Comparison of ENCODE assay signal across 11 mouse cellular contexts in genomic region chr10:80055891-80056290, GRCm38 (mm10). TPM values are rescaled to one million over a fixed set of nuclear protein-coding genes. Genes with fewer than 3 reads are reported as not detected.
DNase-seq lines count a peak whose midpoint lies in the region; ATAC-seq and TF ChIP-seq lines count a peak whose summit lies in the region.
"Had no signal": no experiment of that assay in that cellular context is flagged by ENCODE, and none has a peak within 500 bp of the region (broad histone marks: within the 10 kb centered on the region; RNA-seq: fewer than 3 reads in every experiment).

No protein-coding gene starts in this region.

- 56% methylated on average over 9 of the region's 10 CpGs for WGBS in liver, embryonic 11.5 days
- 38% methylated on average over 9 of the region's 10 CpGs for WGBS in liver, embryonic 13.5 days (ENCODE audit: insufficient replicate concordance)

- H3K4me1 ChIP-seq in liver, embryonic 11.5 days (replicated peaks; ENCODE audit: control insufficient read depth, insufficient read depth, low read length): peaks cover 31% of the 10 kb centered on the region
- H3K4me1 ChIP-seq in MEL (ENCODE audit: control insufficient read depth in 1 of 2, insufficient read depth in 2 of 2, low read length in 2 of 2): peaks cover 0 to 16% of the 10 kb centered on the region in 2 experiments; a peak in 2 of 4 replicates
- peaks cover 59% of the 10 kb centered on the region for H3K4me1 ChIP-seq in liver, embryonic 13.5 days (replicated peaks)

- H3K4me3 ChIP-seq in gastrocnemius, adult 2 months: peak overlapping the region; percentile 88; the same call in 1 of the 2 replicates
- H3K4me3 ChIP-seq in liver, embryonic 11.5 days (ENCODE audit: low read depth, low read length): peak overlapping the region; percentile 98; the same call in 1 of the 2 replicates
- H3K4me3 ChIP-seq in MEL (ENCODE audit: control insufficient read depth in 1 of 2, insufficient read depth in 1 of 2, low read depth in 2 of 2, low read length in 2 of 2): no peak overlapping the region
- H3K4me3 ChIP-seq in liver, embryonic 13.5 days (replicated peaks): peak overlapping the region; percentile 95

- no peak for TF ChIP-seq EP300 in MEL (IDR thresholded peaks at IDR 0.05; ENCODE audit: low read depth in 1 of 2, low read length in 2 of 2)

- no peak for TF ChIP-seq POLR2A in MEL (IDR thresholded peaks at IDR 0.05; ENCODE audit: control insufficient read depth in 1 of 2, insufficient read depth in 1 of 2, low read depth in 1 of 2, low read length in 2 of 2, poor library complexity in 1 of 2)

- intact Hi-C loops in gastrocnemius, adult 2 months (cut with DNase I): no loop called here

- no peaks in the 10 kb centered on the region for H3K9me3 ChIP-seq in liver, embryonic 11.5 days (ENCODE audit: control insufficient read depth, low read length)
- H3K9me3 ChIP-seq in MEL (replicated peaks; ENCODE audit: insufficient read depth, low read length): no peaks in the 10 kb centered on the region
- H3K9me3 ChIP-seq in liver, embryonic 13.5 days (replicated peaks): no peaks in the 10 kb centered on the region

- H3K36me3 ChIP-seq in liver, embryonic 11.5 days (ENCODE audit: control insufficient read depth, insufficient read depth, low read length): peaks cover 40% of the 10 kb centered on the region
- peaks cover 1 to 16% of the 10 kb centered on the region in 2 experiments; a peak in 2 of 4 replicates for H3K36me3 ChIP-seq in MEL (ENCODE audit: control insufficient read depth in 1 of 2, insufficient read depth in 2 of 2, low read length in 2 of 2)
- H3K36me3 ChIP-seq in liver, embryonic 13.5 days: peaks cover 58% of the 10 kb centered on the region

- H3K79me2 ChIP-seq in MEL (ENCODE audit: control insufficient read depth, insufficient read depth, low read length, poor library complexity): peaks cover 20% of the 10 kb centered on the region

- TF ChIP-seq CTCF in gastrocnemius, adult 2 months (IDR thresholded peaks at IDR 0.05): no peak
- TF ChIP-seq CTCF in MEL (IDR thresholded peaks at IDR 0.05 in 2 of 3, conservative IDR thresholded peaks at IDR 0.05 in 1 of 3; ENCODE audit: control insufficient read depth in 1 of 3, insufficient read depth in 1 of 3, low read depth in 2 of 3, low read length in 3 of 3, poor library complexity in 1 of 3, severe bottlenecking in 1 of 3): no peak

- no peak for DNase-seq in gastrocnemius, adult 2 months
- DNase-seq in gastrocnemius, adult 18-20 months (ENCODE audit: low spot score): no peak
- DNase-seq in liver, embryonic 11.5 days (ENCODE audit: low spot score): no peak
- DNase-seq in liver: no peak
- no peak for DNase-seq in MEL (ENCODE audit: low read depth, low spot score)
- DNase-seq in liver, embryonic 13.5 days: no peak
- no peak for DNase-seq in embryo, embryonic 9.5 days (ENCODE audit: extremely low spot score)
- DNase-seq: B cell, adult 2 months; heart, postnatal 36 days; thymus, adult 2 months had no signal

- ATAC-seq in liver, embryonic 11.5 days (replicated peaks; ENCODE audit: low FRiP score): no peak
- ATAC-seq in liver, embryonic 13.5 days (ENCODE audit: low read depth): no peak
- ATAC-seq in frontal cortex, adult (ENCODE audit: low TSS enrichment): no peak

- H3K27ac ChIP-seq in gastrocnemius, adult 2 months: no peak overlapping the region
- H3K27ac ChIP-seq in liver, embryonic 11.5 days (ENCODE audit: low read depth, low read length): no peak overlapping the region
- H3K27ac ChIP-seq in MEL (ENCODE audit: control insufficient read depth, low read depth, low read length): no peak overlapping the region
- peak overlapping the region; percentile 99 for H3K27ac ChIP-seq in liver, embryonic 13.5 days

- peak overlapping the region; percentile 99 for H3K9ac ChIP-seq in liver, embryonic 11.5 days (ENCODE audit: low read depth, low read length)
- no peak overlapping the region for H3K9ac ChIP-seq in MEL (ENCODE audit: control insufficient read depth, low read depth, low read length, poor library complexity, severe bottlenecking)
- H3K9ac ChIP-seq in liver, embryonic 13.5 days: peak overlapping the region; percentile 100

- no peaks in the 10 kb centered on the region for H3K27me3 ChIP-seq in liver, embryonic 11.5 days (replicated peaks; ENCODE audit: control insufficient read depth, insufficient read depth, low read length)
- no peaks in the 10 kb centered on the region for H3K27me3 ChIP-seq in MEL (ENCODE audit: control insufficient read depth in 1 of 2, insufficient read depth in 2 of 2, low read length in 2 of 2)
- no peaks in the 10 kb centered on the region for H3K27me3 ChIP-seq in liver, embryonic 13.5 days

- peak overlapping the region; percentile 96 for H3K4me2 ChIP-seq in liver, embryonic 11.5 days
- peak overlapping the region; percentile 92 for H3K4me2 ChIP-seq in liver, embryonic 13.5 days

- no peak for TF ChIP-seq RAD21 in MEL (IDR thresholded peaks at IDR 0.05; ENCODE audit: low read depth, low read length)

TF ChIP-seq in MEL, 35 proteins besides CTCF, POLR2A, EP300 and RAD21:
- no peak for TF ChIP-seq NRF1 (IDR thresholded peaks at IDR 0.05; ENCODE audit: insufficient read depth, low read depth, low read length, poor library complexity, severe bottlenecking)
- peak; percentile 41; the same call in 1 of the 2 replicates for TF ChIP-seq MXI1 (IDR thresholded peaks at IDR 0.05; ENCODE audit: low read depth, low read length)

RNA-seq across cellular contexts. Expression of gene Gpx4, which starts 8.9 kb away (rescaled TPM):
- 100 to 1,000 TPM; 552 to 603 TPM for total RNA-seq in gastrocnemius, adult 2 months (2021)
- total RNA-seq in gastrocnemius, adult 18-20 months (2021): 100 to 1,000 TPM; 631 to 739 TPM
- 761 and 762 TPM in 2 replicates for polyA plus RNA-seq in liver, embryonic 11.5 days (2014; fragmentation: Nextera tagmentation; extraction: Ambion mirVana)
- 422 and 508 TPM in 2 replicates for total RNA-seq in MEL (2012; rRNA removed)
- 100 to 1,000 TPM in 1 of 2 experiments, not detected in 1; 536 TPM for polyA plus RNA-seq in MEL (2012; ENCODE audit: insufficient read depth in 1 of 2, insufficient read length in 2 of 2, low read depth in 1 of 2, low replicate concordance in 2 of 2, missing spikeins in 1 of 2)
- polyA plus RNA-seq in liver, embryonic 13.5 days (2015; fragmentation: Nextera tagmentation; extraction: Ambion mirVana): 677 TPM in 2 replicates

RNA-seq across cellular contexts. Expression of gene Polr2e, which starts 16.3 kb away (rescaled TPM):
- 10 to 100 TPM; 42.0 to 50.9 TPM for total RNA-seq in gastrocnemius, adult 2 months (2021)
- 10 to 100 TPM; 44.3 to 46.2 TPM for total RNA-seq in gastrocnemius, adult 18-20 months (2021)
- polyA plus RNA-seq in liver, embryonic 11.5 days (2014; fragmentation: Nextera tagmentation; extraction: Ambion mirVana): 239 and 256 TPM in 2 replicates
- total RNA-seq in MEL (2012; rRNA removed): 156 and 169 TPM in 2 replicates
- polyA plus RNA-seq in MEL (2012; ENCODE audit: insufficient read depth in 1 of 2, insufficient read length in 2 of 2, low read depth in 1 of 2, low replicate concordance in 2 of 2, missing spikeins in 1 of 2): 100 to 1,000 TPM; 258 to 279 TPM
- 120 and 122 TPM in 2 replicates for polyA plus RNA-seq in liver, embryonic 13.5 days (2015; fragmentation: Nextera tagmentation; extraction: Ambion mirVana)

RNA-seq across cellular contexts. Expression of gene Arhgap45, which starts 39.4 kb away (rescaled TPM):
- total RNA-seq in gastrocnemius, adult 2 months (2021): 1 to 10 TPM in 1 of 2 experiments, under 1 TPM in 1; 0.97 to 1.4 TPM
- total RNA-seq in gastrocnemius, adult 18-20 months (2021): 1 to 10 TPM in 1 of 2 experiments, under 1 TPM in 1; 0.75 to 1.3 TPM
- polyA plus RNA-seq in liver, embryonic 11.5 days (2014; fragmentation: Nextera tagmentation; extraction: Ambion mirVana): 29.0 and 29.4 TPM in 2 replicates
- 25.2 and 26.2 TPM in 2 replicates for total RNA-seq in MEL (2012; rRNA removed)
- 10 to 100 TPM in 1 of 2 experiments, not detected in 1; 53.6 TPM for polyA plus RNA-seq in MEL (2012; ENCODE audit: insufficient read depth in 1 of 2, insufficient read length in 2 of 2, low read depth in 1 of 2, low replicate concordance in 2 of 2, missing spikeins in 1 of 2)
- polyA plus RNA-seq in liver, embryonic 13.5 days (2015; fragmentation: Nextera tagmentation; extraction: Ambion mirVana): 14.3 and 14.9 TPM in 2 replicates

RNA-seq across cellular contexts. Expression of gene Sbno2, which starts 49.5 kb away (rescaled TPM):
- total RNA-seq in gastrocnemius, adult 2 months (2021): 1 to 10 TPM; 6.2 to 7.1 TPM
- total RNA-seq in gastrocnemius, adult 18-20 months (2021): 1 to 10 TPM; 5.4 to 5.9 TPM
- polyA plus RNA-seq in liver, embryonic 11.5 days (2014; fragmentation: Nextera tagmentation; extraction: Ambion mirVana): 17.7 and 19.2 TPM in 2 replicates
- 14.6 and 15.8 TPM in 2 replicates for total RNA-seq in MEL (2012; rRNA removed)
- 10 to 100 TPM in 1 of 2 experiments, not detected in 1; 29.0 TPM for polyA plus RNA-seq in MEL (2012; ENCODE audit: insufficient read depth in 1 of 2, insufficient read length in 2 of 2, low read depth in 1 of 2, low replicate concordance in 2 of 2, missing spikeins in 1 of 2)
- 9.2 and 9.9 TPM in 2 replicates for polyA plus RNA-seq in liver, embryonic 13.5 days (2015; fragmentation: Nextera tagmentation; extraction: Ambion mirVana)

RNA-seq across cellular contexts. Expression of gene Abca7, which starts 59.6 kb away (rescaled TPM):
- 1 to 10 TPM; 6.7 to 7.2 TPM for total RNA-seq in gastrocnemius, adult 2 months (2021)
- 1 to 10 TPM; 6.6 to 7.6 TPM for total RNA-seq in gastrocnemius, adult 18-20 months (2021)
- polyA plus RNA-seq in liver, embryonic 11.5 days (2014; fragmentation: Nextera tagmentation; extraction: Ambion mirVana): 7.7 and 8.6 TPM in 2 replicates
- 7.4 and 7.7 TPM in 2 replicates for total RNA-seq in MEL (2012; rRNA removed)
- polyA plus RNA-seq in MEL (2012; ENCODE audit: insufficient read depth in 1 of 2, insufficient read length in 2 of 2, low read depth in 1 of 2, low replicate concordance in 2 of 2, missing spikeins in 1 of 2): 10 to 100 TPM in 1 of 2 experiments, not detected in 1; 16.8 TPM
- 6.3 and 7.4 TPM in 2 replicates for polyA plus RNA-seq in liver, embryonic 13.5 days (2015; fragmentation: Nextera tagmentation; extraction: Ambion mirVana)

Comparison
In these comparisons a context has a peak if more than half of its experiments do, and no peak if none do; other contexts are left out.
1. H3K4me3 ChIP-seq: peak in gastrocnemius, adult 2 months (single experiment), liver, embryonic 11.5 days (single experiment) and liver, embryonic 13.5 days (single experiment); none in MEL (0 of 2).
2. RNA of gene Arhgap45, which starts 39.4 kb away (total RNA-seq): 25.2 to 26.2 TPM in MEL; 0.97 to 1.4 TPM in gastrocnemius, adult 2 months and 0.75 to 1.3 TPM in gastrocnemius, adult 18-20 months; every median in the first group is over 10 times any median in the second.